Mouse (Mus musculus) embryonic fibroblast, embryonic 13.5 days (primary cell): Measurements from ENCODE around the gene Vwa8. TPM values are rescaled to one million over a fixed set of nuclear protein-coding genes. Genes with fewer than 3 reads are reported as not detected.
"Not testable (repeated sequence)": the region's sequence is repeated elsewhere in the genome, so short reads cannot be mapped to it uniquely, and the experiment has no call there.

Source experiments
- H3K27ac ChIP-seq: 2 replicates; pipeline ENCODE4 v1.5.1; 2012; ENCODE audit warnings: low read length, control low read depth, inconsistent platforms; ENCODE audit not compliant: insufficient read depth
- H3K4me1 ChIP-seq: 2 replicates; pipeline ENCODE4 v1.6.1; 2011; ENCODE audit warnings: low read length; ENCODE audit not compliant: control insufficient read depth, insufficient read depth
- H3K4me3 ChIP-seq: 2 replicates; pipeline ENCODE4 v1.5.1; 2011; ENCODE audit warnings: mild to moderate bottlenecking, control low read depth, low read length; ENCODE audit not compliant: insufficient read depth
- CTCF ChIP-seq: IDR thresholded peaks from 2 replicates; pipeline ENCODE4 v1.5.1; 2011; ENCODE audit warnings: mild to moderate bottlenecking, control low read depth, low read length, moderate library complexity, borderline replicate concordance; ENCODE audit not compliant: insufficient read depth
- POLR2A ChIP-seq: IDR thresholded peaks from 2 replicates; pipeline ENCODE4 v1.6.1; 2011; ENCODE audit warnings: low read depth, mild to moderate bottlenecking, control low read depth, low read length, moderate library complexity
- polyA plus RNA-seq: library from polyadenylated mRNA; stranded (reverse); fragments of >200 nt; gene quantifications from 2 replicates; pipeline ENCODE4 v1.2.4, GENCODE M21; 2011; ENCODE audit warnings: low read depth; ENCODE audit not compliant: missing spikeins, insufficient read length

The Vwa8 gene
- polyA plus RNA-seq, 1 experiment, result 20.1 TPM

- no peak for TF ChIP-seq CTCF
- no peak for TF ChIP-seq POLR2A
- H3K4me3 ChIP-seq, result no peak overlapping the region
- H3K27ac ChIP-seq, result no peak overlapping the region
- no peaks in the 10 kb centered on the region; the same call in 1 of the 2 replicates for H3K4me1 ChIP-seq
These were observed 32.0 kb downstream of the Vwa8 start for GRCm38 (mm10) chr14:78880879-78881278.

GRCm38 (mm10) chr14:78881563-78881962 lies 32.7 kb downstream of the Vwa8 start:
- no peak overlapping the region for H3K27ac ChIP-seq
- peaks cover under 1% of the 10 kb centered on the region for H3K4me1 ChIP-seq
- no peak overlapping the region for H3K4me3 ChIP-seq
- TF ChIP-seq POLR2A, result no peak
- TF ChIP-seq CTCF, result no peak

GRCm38 (mm10) chr14:78885915-78886534 lies 37.2 kb downstream of the Vwa8 start:
- Histone ChIP-seq H3K4me1 (peaks cover 3% of the 10 kb centered on the region), H3K4me3 (no peak overlapping the region), H3K27ac (peak overlapping the region; percentile 39; the same call in 1 of the 2 replicates)
- no peak for TF ChIP-seq POLR2A
- TF ChIP-seq CTCF, result no peak

GRCm38 (mm10) chr14:78886566-78887234 lies 37.8 kb downstream of the Vwa8 start:
- Histone ChIP-seq H3K4me1 (peaks cover 3% of the 10 kb centered on the region), H3K4me3 (no peak overlapping the region), H3K27ac (peak overlapping the region; percentile 39; the same call in 1 of the 2 replicates)
- no peak for TF ChIP-seq POLR2A
- TF ChIP-seq CTCF, result no peak

GRCm38 (mm10) chr14:78887494-78887893 lies 38.6 kb downstream of the Vwa8 start:
- H3K4me1 ChIP-seq, H3K27ac ChIP-seq, H3K4me3 ChIP-seq: not testable (repeated sequence)

GRCm38 (mm10) chr14:78895496-78895895 lies 46.6 kb downstream of the Vwa8 start:
- no peak overlapping the region for H3K4me3 ChIP-seq
- no peak overlapping the region for H3K27ac ChIP-seq
- TF ChIP-seq CTCF (no peak), POLR2A (no peak)
- H3K4me1 ChIP-seq, result peaks cover 6% of the 10 kb centered on the region

- Histone ChIP-seq H3K27ac (no peak overlapping the region), H3K4me1 (peaks cover 8% of the 10 kb centered on the region), H3K4me3 (no peak overlapping the region)
- TF ChIP-seq POLR2A (no peak), CTCF (no peak)
These were observed 47.4 kb downstream of the Vwa8 start for GRCm38 (mm10) chr14:78896252-78896651.

GRCm38 (mm10) chr14:78900770-78901169 lies 51.9 kb downstream of the Vwa8 start:
- Histone ChIP-seq H3K4me3 (no peak overlapping the region), H3K4me1 (peaks cover 15% of the 10 kb centered on the region), H3K27ac (0 out of 2 replicates have a peak overlapping the region, but pooled peaks have one; percentile 16)
- TF ChIP-seq POLR2A, result no peak
- no peak for TF ChIP-seq CTCF

GRCm38 (mm10) chr14:78908205-78908863 lies 59.5 kb downstream of the Vwa8 start:
- no peaks in the 10 kb centered on the region for H3K4me1 ChIP-seq
- no peak overlapping the region for H3K4me3 ChIP-seq
- H3K27ac ChIP-seq, result no peak overlapping the region
- TF ChIP-seq POLR2A, result no peak
- no peak for TF ChIP-seq CTCF

GRCm38 (mm10) chr14:78912076-78912475 lies 63.2 kb downstream of the Vwa8 start:
- no peak overlapping the region for H3K27ac ChIP-seq
- H3K4me1 ChIP-seq, result no peaks in the 10 kb centered on the region
- no peak for TF ChIP-seq CTCF
- TF ChIP-seq POLR2A, result no peak
- H3K4me3 ChIP-seq, result no peak overlapping the region
